Comparison of ENCODE assay signal across 11 mouse cellular contexts in genomic region chr15:32324105-32324504, GRCm38 (mm10).
DNase-seq lines count a peak whose midpoint lies in the region; ATAC-seq and TF ChIP-seq lines count a peak whose summit lies in the region.
"Had no signal": no experiment of that assay in that cellular context is flagged by ENCODE, and none has a peak within 500 bp of the region (broad histone marks: within the 10 kb centered on the region; RNA-seq: fewer than 3 reads in every experiment).

No protein-coding gene starts in this region.

- H3K9ac ChIP-seq in hindbrain, postnatal 0 days (replicated peaks; ENCODE audit: low read length) = no peak overlapping the region
- H3K9ac ChIP-seq in hindbrain, embryonic 14.5 days = no peak overlapping the region
- H3K9ac ChIP-seq in midbrain, embryonic 14.5 days (replicated peaks; ENCODE audit: low read length) = no peak overlapping the region

- no peak for TF ChIP-seq CTCF in hindbrain, postnatal 0 days (IDR thresholded peaks at IDR 0.05; ENCODE audit: low read depth)

- no peak overlapping the region for H3K4me2 ChIP-seq in hindbrain, postnatal 0 days (ENCODE audit: low read depth, low read length)
- no peak overlapping the region for H3K4me2 ChIP-seq in hindbrain, embryonic 14.5 days (replicated peaks)
- no peak overlapping the region for H3K4me2 ChIP-seq in midbrain, embryonic 14.5 days (ENCODE audit: low read length)

- H3K4me1 ChIP-seq in hindbrain, postnatal 0 days (ENCODE audit: insufficient read depth, low read length) = no peaks in the 10 kb centered on the region
- H3K4me1 ChIP-seq in hindbrain, embryonic 14.5 days (replicated peaks; ENCODE audit: control insufficient read depth, insufficient read depth, low read length) = peaks cover 3% of the 10 kb centered on the region; the same call in 1 of the 2 replicates
- no peaks in the 10 kb centered on the region for H3K4me1 ChIP-seq in midbrain, embryonic 14.5 days (ENCODE audit: control insufficient read depth, insufficient read depth, low read length)

- no peaks in the 10 kb centered on the region for H3K9me3 ChIP-seq in hindbrain, postnatal 0 days (ENCODE audit: low read length)
- H3K9me3 ChIP-seq in hindbrain, embryonic 14.5 days (ENCODE audit: control insufficient read depth, low read length) = no peaks in the 10 kb centered on the region
- no peaks in the 10 kb centered on the region for H3K9me3 ChIP-seq in midbrain, embryonic 14.5 days (ENCODE audit: control insufficient read depth, low read length)
- H3K9me3 ChIP-seq: hindbrain, embryonic 10.5 days had no signal

- ATAC-seq in hindbrain, postnatal 0 days = no peak
- no peak for ATAC-seq in hindbrain, embryonic 14.5 days (ENCODE audit: low FRiP score)
- ATAC-seq in midbrain, embryonic 14.5 days (ENCODE audit: low FRiP score, low TSS enrichment) = no peak

- H3K36me3 ChIP-seq in hindbrain, postnatal 0 days (ENCODE audit: insufficient read depth, low read length) = no peaks in the 10 kb centered on the region
- H3K36me3 ChIP-seq in hindbrain, embryonic 14.5 days (replicated peaks; ENCODE audit: control insufficient read depth, insufficient read depth) = no peaks in the 10 kb centered on the region
- H3K36me3 ChIP-seq in midbrain, embryonic 14.5 days (ENCODE audit: control insufficient read depth, insufficient read depth, low read length) = no peaks in the 10 kb centered on the region
- H3K36me3 ChIP-seq: hindbrain, embryonic 10.5 days had no signal

- peak; percentile 22 for DNase-seq in hindbrain, postnatal 0 days (ENCODE audit: low spot score)
- DNase-seq in hindbrain, embryonic 14.5 days (ENCODE audit: low spot score) = no peak
- DNase-seq in cerebellum, postnatal 10 days = peak; percentile 72 to 84
- DNase-seq in layer of hippocampus, adult 18-20 months (ENCODE audit: low spot score in 2 of 2) = peak; percentile 40 to 76
- peak; percentile 17 for DNase-seq in retina, embryonic 14.5 days (ENCODE audit: low spot score)
- no peak for DNase-seq in midbrain, embryonic 14.5 days
- no peak for DNase-seq in left cerebral cortex, adult 11 months (ENCODE audit: low spot score)
- DNase-seq: adrenal gland, postnatal 36 days; kidney, adult 11 months; thymus, adult 18-20 months had no signal

- H3K4me3 ChIP-seq in hindbrain, postnatal 0 days (ENCODE audit: low read length) = no peak overlapping the region
- no peak overlapping the region for H3K4me3 ChIP-seq in hindbrain, embryonic 14.5 days (replicated peaks; ENCODE audit: low read length)
- no peak overlapping the region for H3K4me3 ChIP-seq in midbrain, embryonic 14.5 days (replicated peaks; ENCODE audit: low read depth, low read length)
- H3K4me3 ChIP-seq: hindbrain, embryonic 10.5 days had no signal

- WGBS in hindbrain, postnatal 0 days = 63% methylated on average over 7 of the region's 7 CpGs
- WGBS in hindbrain, embryonic 14.5 days = 72% methylated on average over 7 of the region's 7 CpGs
- WGBS in midbrain, embryonic 14.5 days = 76% methylated on average over 7 of the region's 7 CpGs

- H3K27ac ChIP-seq in hindbrain, postnatal 0 days = no peak overlapping the region
- no peak overlapping the region for H3K27ac ChIP-seq in hindbrain, embryonic 14.5 days
- no peak overlapping the region for H3K27ac ChIP-seq in midbrain, embryonic 14.5 days (replicated peaks; ENCODE audit: low read depth, low read length)
- H3K27ac ChIP-seq: hindbrain, embryonic 10.5 days had no signal

- no peaks in the 10 kb centered on the region for H3K27me3 ChIP-seq in hindbrain, postnatal 0 days (ENCODE audit: insufficient read depth, low read length)
- H3K27me3 ChIP-seq in hindbrain, embryonic 14.5 days (ENCODE audit: control insufficient read depth, insufficient read depth, low read length) = no peaks in the 10 kb centered on the region
- H3K27me3 ChIP-seq in midbrain, embryonic 14.5 days (ENCODE audit: control insufficient read depth, insufficient read depth, low read length) = no peaks in the 10 kb centered on the region

Comparison
In these comparisons a context has a peak if more than half of its experiments do, and no peak if none do; other contexts are left out.
1. DNase-seq: peak in hindbrain, postnatal 0 days (single experiment), cerebellum, postnatal 10 days (2 of 2), layer of hippocampus, adult 18-20 months (2 of 2) and retina, embryonic 14.5 days (single experiment); none in hindbrain, embryonic 14.5 days (single experiment), midbrain, embryonic 14.5 days (single experiment) and left cerebral cortex, adult 11 months (single experiment).